Mouse (Mus musculus) retina, embryonic 14.5 days (tissue): ENCODE results near the gene Tcp10a.
"Not testable (repeated sequence)": the region's sequence is repeated elsewhere in the genome, so short reads cannot be mapped to it uniquely, and the experiment has no call there.

ENCODE experiments used
- DNase-seq: peaks from one replicate; pipeline ENCODE4 v3.0.0-alpha.2; 2015; ENCODE audit warnings: low spot score

Gene Tcp10a

GRCm38 (mm10) chr17:7369401-7369800 is 45.0 kb downstream of the Tcp10a start:
- DNase-seq: not testable (repeated sequence)

- not testable (repeated sequence) for DNase-seq
Observed at GRCm38 (mm10) chr17:7371879-7372278, 47.4 kb downstream of the Tcp10a start, which contains the start of gene Gm49630. Gene Gm49630 (minus strand): TSS chr17:7371979.

- not testable (repeated sequence) for DNase-seq
Observed at GRCm38 (mm10) chr17:7376951-7377700, 52.7 kb downstream of the Tcp10a start.

- DNase-seq: not testable (repeated sequence)
Observed at GRCm38 (mm10) chr17:7377907-7378306, 53.5 kb downstream of the Tcp10a start.

GRCm38 (mm10) chr17:7382711-7383110 is 58.3 kb downstream of the Tcp10a start:
- DNase-seq: not testable (repeated sequence)

- not testable (repeated sequence) for DNase-seq
Observed at GRCm38 (mm10) chr17:7383167-7384143, 59.0 kb downstream of the Tcp10a start.

- not testable (repeated sequence) for DNase-seq
Observed at GRCm38 (mm10) chr17:7385364-7385763, 60.9 kb downstream of the Tcp10a start, which contains the start of gene Unc93a2. Gene Unc93a2 (minus strand): TSS chr17:7385464.

- DNase-seq: peak; percentile 15
Observed at GRCm38 (mm10) chr17:7386016-7386415, 61.6 kb downstream of the Tcp10a start.

GRCm38 (mm10) chr17:7388341-7388957 is 64.0 kb downstream of the Tcp10a start:
- not testable (repeated sequence) for DNase-seq

GRCm38 (mm10) chr17:7388958-7389356 is 64.5 kb downstream of the Tcp10a start:
- not testable (repeated sequence) for DNase-seq

GRCm38 (mm10) chr17:7389898-7390297 is 65.5 kb downstream of the Tcp10a start:
- not testable (repeated sequence) for DNase-seq

GRCm38 (mm10) chr17:7395116-7395515 is 70.7 kb downstream of the Tcp10a start:
- not testable (repeated sequence) for DNase-seq
